Mouse (Mus musculus) ovary, adult 18-20 months (tissue): Measurements from ENCODE around the gene Exoc8.

Experiments used
- DNase-seq: peaks from one replicate; pipeline ENCODE4 v3.0.0; 2022; ENCODE audit warnings: low spot score, mixed read lengths

Exoc8 gene

DNA sequence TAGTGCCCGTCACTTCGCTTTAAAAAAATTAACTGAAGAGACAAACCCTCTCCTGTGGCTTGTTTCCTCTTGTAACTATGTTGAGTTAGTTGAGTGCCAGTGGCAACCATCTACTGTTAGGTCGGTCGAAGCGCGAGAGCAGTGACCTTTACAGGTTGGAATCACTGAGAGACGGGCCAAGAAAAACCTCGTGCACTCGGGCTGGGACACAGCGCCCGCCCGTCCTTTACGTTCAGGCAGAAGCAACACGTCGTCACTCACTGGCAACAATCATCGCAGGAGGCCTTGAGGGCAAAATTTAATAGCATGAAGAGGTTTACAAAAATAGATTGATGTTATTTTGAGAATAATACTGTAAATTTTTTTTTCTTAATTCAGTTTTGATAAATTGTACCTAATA is 12.4 kb upstream of the Exoc8 start:
- DNase-seq, result no peak

DNA sequence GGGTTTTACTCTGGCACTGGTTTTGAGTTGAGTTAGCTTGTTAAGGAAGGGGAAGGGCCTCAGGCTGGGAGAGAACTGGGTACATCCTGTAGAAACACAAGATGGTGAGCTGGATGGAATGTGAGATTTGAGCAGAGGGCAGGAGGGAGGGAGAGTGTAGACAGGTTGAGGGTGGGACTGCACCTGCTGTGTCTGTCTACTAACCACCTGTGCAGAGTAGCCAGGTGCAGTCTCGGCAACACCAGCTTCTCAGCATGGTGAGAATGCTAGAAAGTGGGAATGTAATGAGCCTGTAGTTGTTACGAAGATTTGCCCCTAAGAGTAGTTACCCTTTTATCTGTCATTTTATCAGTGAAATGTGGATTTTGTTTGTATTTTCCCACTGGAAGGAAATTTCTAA is 8.0 kb upstream of the Exoc8 start:
- no peak for DNase-seq

DNA sequence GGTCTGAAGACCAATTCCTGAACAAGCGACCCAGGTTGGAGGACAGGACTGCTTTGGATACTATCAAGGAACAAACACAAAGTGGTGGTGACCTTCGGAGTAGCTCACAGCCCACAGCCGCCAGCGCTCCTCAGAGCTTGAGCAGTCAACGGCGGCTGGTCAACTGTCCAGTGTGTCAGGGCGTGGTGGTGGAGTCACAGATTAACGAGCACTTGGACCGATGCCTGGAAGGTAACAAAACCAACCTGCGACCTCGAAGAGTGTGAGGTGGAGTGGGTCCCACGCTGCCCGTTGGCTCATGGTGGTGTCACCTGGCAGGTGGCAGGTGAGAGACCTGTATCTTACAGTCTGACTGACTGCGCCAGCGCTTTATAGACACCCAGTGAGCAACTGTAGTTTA is 5.7 kb upstream of the Exoc8 start:
- DNase-seq, result no peak

DNA sequence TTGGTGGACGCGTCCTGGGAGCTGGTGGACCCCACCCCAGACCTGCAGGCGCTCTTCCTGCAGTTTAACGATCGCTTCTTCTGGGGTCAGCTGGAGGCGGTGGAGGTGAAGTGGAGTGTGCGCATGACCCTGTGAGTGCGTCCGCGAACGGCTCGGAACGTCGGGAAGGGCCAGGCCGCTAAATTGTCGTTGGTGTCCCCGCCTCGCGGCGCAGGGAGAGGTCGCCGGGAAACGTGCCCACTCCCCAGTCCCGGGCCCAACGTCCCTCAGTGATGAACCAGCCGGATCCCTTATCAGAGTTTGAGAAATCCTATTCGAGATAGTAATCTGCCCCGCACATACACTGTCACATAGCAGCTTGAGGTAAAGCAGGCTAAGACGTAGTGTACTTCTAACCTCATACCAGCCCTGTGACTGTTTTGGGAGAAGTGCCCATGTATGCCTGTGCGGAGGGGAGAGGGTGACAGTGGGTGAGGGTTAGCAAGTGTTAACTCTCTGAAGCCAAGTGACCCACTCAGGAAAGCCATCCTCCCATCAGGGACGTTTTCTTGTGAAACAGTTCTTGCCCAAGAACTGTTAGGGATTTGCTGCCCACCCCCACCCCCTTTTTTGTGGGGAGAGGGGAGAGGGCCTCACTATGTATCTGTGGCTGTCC is 873 bp upstream of the Exoc8 start:
- DNase-seq, result no peak

DNA sequence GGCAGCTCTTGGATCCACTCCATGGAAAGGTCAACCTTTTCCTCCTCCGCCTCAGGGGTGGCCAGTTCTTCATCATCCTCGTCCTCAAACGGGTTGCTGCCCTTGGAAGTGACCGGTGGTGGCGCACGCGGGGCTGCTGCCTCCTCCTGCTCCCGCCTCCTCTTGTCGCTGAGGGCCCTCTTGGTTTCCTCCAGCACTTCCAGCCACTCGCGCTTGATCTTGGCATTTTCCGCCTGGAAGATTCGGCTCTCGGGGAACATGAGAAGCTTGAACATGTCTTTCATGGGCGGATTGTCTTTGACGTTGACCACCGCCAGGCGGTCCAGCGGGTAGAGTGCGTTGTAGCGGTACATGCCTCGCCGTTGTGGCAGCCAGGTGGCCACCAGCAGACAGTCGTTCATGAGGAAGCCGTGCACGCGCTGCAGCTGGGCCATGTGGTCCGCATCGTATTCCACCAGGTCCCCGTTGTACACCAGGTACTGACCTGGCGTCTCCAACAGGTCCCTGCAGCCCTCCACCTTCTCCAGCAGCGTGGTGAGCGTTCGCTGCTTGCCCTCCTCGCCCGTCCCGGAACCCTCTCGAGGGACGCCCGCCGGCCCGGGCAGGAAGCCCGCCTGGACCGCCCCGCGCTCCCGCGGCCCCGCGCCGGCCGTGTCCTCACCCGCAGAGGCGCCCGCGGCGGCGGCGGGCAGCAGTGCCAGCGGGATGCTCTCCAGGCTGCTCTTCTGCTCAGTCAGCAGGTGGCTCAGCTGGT is 696 bp downstream of the Exoc8 start:
- DNase-seq, result peak; percentile 64

DNA sequence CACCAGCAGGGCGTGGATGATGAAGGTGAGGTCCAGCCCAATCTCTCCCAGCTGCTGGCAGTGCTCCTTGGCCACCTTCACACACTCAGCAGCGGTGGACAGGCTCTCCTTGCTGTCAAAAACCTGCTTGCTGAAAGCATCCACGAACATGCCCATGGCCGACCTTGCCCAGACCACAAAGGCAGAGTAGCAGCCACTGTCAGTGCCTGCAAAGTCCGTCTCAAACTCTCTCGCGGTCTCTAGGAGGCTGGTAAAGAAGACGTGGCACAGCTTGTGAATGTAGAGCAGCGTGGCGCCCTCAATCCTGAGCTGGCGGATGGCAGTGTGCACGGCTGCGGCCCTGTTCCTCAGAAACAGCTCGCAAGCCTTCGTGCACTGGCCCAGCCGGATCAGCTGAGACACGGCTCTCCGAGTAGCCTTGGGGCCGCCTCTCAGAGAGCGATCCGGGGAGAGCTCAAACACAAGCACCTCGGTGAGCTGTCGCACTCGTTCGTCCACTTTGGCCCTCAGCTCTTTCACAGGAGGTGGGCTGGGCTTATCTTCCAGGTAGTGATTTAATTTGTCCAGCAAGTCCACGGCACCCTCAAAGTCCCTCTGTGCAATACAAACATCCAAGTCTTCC is 1.4 kb downstream of the Exoc8 start:
- DNase-seq, result no peak

DNA sequence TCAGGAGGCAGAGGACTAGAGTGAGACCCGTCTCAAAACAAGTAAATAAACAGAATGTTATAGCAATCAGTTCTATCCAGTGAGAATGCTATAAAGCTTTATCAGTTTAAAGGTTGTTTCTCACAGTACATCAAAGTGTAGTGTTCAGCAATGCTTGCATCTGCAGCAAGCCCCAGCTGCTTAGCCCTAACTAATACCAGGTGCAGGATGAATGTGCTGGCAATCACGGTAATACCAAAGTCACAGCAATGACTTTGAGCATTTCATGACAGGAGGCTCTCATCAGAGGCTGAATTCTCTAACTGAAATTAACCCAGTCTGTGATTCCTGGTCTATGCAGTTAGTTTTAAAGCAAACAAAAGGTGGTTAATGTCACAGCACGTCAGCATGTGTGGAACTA is 4.9 kb downstream of the Exoc8 start:
- DNase-seq, result no peak

DNA sequence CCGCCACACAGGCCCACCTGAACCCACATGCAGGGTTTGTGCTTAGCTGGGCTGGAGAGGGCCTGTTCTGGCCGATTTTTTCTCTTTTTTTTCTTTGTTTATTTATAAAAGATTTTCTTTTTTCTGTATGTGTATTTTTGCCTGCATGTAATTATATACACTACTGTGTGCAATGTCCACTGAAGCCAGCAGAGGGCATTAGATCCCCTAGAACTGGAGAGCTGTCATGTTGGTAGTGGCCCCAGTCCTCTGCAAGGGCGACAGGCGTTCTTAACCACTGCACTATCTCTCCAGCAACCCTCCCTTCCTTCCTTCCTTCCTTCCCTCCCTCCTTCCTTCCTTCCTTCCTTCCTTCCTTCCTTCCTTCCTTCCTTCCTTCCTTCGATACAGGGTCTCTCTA is 9.1 kb downstream of the Exoc8 start:
- no peak for DNase-seq

DNA sequence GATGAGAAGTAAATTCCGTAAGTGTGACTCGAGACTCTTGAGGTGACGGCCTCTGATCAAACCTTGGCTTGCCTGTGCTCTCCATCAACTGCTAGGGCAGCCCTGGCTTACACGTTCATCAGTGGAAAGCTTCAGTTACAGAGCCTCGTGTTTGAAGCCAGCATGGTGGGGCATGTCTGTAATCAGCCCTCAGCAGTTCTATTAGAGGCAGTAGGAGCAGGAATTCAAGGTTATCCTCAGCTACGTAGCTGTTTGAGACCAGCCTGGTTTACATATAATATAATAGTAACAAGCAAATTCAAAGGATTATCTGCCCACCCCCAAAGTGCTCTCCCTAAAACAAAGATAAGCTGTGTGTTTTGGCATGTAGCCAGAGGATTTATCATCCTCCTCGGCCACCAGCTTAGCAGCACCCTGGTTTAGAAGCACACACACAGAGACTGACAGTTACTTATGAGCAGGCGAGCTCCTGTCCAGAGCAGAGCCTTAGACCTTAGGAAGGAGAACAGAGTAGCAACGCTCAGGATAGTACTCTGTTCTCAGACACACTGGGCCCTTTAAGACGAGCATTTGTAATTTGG is 18.5 kb downstream of the Exoc8 start:
- no peak for DNase-seq

DNA sequence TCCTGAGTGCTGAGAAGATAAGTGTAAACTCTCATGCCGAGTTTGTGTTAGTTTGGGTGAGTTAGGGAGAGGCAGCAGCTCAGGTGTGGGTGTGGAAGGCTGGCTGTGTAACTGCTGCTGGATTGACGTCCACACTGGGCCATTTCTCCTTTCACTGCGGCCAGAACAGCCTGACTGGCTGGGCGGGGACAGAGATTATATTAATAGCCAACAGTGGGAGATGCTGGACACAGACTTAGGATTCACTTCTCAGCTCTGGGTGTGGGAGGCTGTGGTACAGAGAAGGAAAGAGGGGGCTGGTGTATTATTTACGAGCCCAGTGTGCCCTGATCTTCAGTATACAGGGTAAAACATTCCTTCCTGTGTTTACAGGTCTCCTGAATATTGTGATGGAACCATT is 19.4 kb downstream of the Exoc8 start:
- no peak for DNase-seq

DNA sequence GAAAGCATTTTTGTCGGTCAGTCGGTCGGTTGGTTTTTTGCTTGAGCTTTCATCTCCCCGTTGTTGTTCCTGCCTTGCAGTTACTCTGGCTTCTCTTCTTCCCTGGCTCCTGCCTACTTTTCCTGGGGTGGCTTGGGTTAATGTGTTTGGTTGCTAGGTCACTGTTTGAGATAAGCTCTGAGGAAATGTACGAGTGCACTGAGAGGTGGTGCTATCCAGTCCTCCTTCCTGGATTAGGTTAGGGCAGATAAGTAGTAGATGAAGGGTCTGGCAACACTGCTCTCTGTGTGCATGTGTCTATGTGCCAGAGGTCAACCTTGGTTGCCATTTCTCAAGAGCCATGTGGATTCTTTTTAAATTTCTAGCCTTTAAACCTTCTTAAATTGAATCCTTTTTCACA is 24.8 kb downstream of the Exoc8 start:
- DNase-seq, result no peak

DNA sequence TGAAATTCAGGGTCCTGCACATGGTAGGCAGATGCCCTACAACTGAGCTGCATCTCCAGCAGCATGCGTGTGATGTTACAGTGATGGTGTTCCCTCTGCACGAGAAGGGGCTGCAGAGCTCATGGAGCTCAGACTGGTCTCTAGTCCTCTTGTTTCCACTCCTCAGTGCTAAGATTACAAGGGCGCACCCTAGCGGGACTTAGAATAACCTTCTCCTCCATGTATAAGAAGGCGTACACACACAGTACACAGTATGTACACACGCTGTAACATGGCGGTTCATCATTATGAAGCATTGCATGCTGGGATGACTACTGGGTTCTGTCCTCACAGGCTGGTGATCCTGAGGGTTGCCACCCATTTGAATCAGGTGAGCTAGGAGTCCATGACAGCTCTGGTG is 25.4 kb downstream of the Exoc8 start:
- DNase-seq, result no peak

DNA sequence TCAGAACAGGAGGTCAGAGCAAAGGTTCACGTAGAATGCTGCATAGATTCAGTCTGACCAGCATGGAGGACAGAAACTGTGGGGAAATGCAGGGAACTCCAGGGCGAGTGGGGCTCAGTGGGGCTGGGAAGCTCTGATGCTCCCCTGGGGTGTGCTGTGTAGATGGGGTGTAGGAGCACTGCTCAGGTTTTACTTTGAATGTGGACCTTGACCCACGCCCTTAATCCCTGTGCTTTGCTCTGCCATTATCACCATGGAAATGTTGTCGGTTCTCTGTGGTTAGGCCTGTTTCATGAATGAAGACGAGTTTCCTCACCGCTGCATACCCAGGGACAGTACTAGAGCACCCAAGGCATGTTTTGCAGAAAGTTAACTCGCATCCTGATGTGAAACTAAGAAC is 26.0 kb downstream of the Exoc8 start:
- no peak for DNase-seq

DNA sequence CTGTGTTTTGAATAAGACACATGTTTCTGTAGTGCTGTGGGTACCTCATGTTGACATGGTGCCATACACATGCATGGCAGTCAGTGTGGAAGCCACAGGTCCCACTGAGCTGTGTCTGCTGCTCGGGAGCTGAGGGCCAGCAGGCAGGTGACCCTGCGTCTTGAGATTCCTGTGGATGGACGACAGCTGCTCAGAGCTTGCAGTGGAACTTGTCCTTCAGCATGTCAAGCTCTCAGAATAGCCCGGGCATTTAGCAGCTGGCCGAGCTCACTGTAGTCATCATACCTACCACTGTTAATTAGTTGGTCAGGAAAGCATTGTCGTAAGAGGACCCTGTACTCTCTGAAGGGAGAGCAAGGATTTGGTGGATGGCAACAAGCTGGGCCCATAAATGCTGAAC is 27.8 kb downstream of the Exoc8 start:
- DNase-seq, result no peak

DNA sequence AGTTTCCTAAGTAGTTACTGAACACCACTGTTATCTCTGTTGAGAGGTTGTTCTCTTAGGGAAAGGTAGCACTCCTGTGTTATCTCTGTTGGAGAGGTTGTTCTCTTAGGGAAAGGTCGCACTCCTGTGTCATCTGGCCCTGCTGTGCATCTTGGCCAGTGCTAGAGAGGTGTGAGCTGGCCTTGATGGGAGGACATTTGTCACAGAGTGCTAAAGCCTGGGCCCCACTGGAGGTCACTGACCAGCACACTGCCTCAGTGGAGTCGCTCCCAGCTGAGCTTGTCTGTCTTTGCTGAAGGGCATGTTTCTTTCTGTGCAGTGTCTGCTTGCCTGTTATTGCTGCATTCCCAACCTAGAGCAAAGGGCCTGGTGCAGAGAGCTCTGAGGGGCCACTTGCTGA is 30.4 kb downstream of the Exoc8 start:
- no peak for DNase-seq

DNA sequence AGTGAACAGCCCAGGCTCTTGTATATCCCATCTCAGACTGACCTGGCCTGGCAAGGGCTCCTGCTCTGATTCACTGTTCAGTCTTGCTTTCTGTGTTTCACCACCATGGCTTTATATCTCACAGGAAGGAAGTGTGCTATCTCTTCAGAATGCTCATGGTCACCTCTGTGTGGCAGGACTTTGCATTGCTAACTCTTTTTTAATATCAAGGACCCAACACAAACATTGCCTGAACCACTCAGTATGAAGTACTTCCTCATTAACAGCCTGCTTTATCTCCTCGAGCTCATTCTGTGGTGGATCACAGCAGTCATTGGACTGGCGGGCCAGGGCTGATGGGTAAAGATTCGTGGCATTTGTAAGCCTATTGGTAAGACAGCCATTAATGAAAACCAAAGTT is 30.8 kb downstream of the Exoc8 start:
- DNase-seq, result no peak

DNA sequence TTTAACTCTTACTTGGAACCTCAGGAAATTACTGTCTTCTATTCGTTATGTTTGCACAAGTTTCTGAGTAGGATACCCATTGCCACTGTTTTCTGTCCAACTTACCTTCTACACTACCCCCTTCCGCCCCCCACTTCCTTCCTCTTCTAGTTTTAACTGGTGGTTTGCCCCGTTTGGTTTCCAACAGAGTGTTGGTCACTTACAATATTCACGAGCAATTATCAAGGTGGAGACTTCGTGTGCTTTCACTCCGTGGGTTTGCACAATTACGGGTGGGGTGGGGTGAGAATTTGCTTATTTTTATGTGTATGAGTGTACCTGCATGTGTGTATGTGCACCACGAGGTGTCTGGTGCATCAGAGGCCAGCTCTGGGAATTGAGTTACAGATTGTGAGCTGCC is 33.8 kb downstream of the Exoc8 start:
- DNase-seq, result no peak

DNA sequence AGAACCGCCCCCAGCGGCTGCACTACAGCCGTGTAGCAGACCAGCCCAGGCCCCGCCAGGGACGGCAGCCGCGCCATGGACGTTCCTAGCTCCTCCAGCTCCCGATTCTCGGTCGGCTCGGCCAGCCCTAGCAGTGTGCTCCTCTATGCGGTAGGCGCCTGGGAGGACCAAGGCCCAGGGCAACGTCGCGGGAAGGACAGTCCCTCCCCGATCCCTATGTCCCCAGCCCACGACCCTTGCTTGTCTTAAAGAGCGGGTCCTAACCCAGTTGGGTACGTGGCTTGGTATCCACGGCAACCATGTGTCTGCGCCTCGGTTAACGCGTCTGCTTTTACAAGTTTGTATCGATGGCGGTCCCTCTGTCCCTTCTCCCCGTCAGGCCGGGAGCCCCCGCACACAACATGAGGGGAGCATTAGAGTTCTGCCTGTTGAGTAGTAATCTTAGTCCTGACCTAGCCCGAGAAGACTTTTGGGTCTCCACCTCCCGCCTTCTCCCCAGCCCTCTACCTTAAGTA is 34.3 kb downstream of the Exoc8 start:
- no peak for DNase-seq

DNA sequence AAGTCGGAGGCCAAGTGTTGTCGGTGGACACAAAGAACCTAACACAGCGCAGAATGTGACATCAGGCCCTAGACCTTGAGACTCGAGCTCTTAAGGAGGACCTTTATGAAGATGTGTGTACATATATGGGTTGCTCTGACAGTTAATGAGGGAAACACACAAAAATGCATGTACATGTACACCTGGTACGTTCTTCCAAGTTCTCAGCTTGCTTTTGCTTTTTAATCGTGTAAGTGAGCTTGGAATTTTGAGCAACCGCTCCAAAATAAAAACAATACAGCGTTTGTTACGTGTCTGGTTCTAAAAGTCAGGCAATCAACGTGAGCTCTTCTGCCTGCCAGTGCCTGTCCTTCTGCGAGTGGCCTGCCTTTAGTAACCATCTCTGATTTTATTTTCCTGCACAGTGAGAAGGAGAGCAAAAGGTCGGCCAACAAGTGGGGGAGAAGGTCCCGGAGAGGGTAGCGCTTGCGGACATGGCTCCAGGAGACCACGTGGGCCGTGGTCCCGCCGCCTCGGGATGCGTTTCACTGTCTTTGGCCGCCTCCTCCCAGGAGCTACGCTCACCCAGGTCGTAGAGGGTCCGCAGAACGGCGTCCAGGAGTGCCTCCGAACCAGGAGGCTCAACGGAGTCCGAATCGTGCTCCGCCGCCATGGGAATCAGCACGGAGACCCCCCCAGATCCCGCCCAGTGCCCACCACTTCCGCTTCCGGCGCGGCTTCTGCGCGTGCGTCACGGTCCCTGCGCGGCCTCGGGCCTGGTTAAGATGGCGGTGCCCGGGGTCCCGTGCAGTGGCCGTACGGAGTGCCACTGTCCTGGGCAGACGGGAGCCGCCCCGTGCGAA is 35.0 kb downstream of the Exoc8 start, which contains the start of the genes Gnpat and 2810004N23Rik:
TSS of gene Gnpat (plus strand) at position 713 of the 842 bp plus-strand sequence.
TSS of gene 2810004N23Rik (minus strand) at position 800 of the 842 bp plus-strand sequence.
- peak; percentile 87 for DNase-seq

DNA sequence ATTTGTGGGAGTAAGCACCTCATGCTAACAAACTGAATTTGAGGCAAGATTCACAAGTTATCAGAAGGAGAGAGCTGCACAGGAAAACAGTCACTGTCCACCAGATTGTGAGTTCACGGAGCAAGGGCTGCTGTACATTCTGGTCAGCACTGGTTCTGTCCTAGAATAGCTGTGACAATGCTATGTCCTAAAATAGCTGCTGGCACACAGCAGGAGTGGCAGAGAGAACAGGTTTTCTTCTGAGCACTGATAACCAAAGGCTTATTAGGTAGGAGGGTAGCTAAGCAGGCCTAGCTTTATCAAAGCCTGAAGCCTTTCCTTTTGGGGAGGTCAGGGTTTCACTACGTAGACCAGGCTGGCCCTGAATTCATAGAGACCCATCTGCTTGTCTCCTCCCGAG is 37.3 kb downstream of the Exoc8 start:
- no peak for DNase-seq

DNA sequence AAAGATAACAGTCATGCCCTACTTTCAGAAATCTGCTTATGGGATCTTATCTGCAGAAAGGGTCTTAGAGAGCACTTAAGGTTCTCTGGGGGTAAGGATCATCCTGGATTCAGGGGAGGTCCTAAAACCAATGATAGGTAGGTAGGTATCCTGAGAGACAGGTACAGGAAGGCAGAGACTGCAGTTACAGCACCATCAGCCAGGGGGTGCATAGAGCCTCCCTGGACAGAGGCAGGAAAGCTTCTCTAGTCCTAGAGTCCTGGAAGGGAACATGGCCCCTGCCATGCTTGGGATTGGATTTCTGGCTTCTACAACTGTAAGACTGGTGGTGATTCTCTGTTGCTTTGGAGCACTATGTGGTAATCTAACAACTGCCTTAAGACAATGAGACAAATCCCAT is 38.0 kb downstream of the Exoc8 start:
- no peak for DNase-seq

DNA sequence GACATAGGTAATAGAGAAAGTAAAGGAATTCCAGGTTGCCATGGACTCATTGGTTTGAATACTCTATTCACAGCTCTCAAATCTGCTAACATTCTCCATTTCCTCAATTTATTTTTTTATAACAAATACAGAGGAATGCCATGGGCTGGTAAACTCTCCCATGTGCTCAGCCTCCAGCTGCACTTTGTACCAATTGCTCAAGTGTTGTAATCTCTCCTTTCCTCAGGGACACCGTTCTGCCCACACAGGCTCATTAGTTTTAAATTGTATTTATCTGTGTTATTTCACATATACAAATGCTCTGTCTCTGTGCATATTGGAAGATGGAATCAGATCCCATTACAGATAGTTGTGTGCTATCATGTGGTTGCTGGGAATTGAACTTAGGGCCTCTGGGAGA is 44.0 kb downstream of the Exoc8 start:
- no peak for DNase-seq
